Mouse (Mus musculus) testis, postnatal 14 days (tissue): ENCODE measurements around the gene Ube2h.
A peak's percentile ranks its signal among the peaks of the same experiment; 100 is the strongest.
"Not testable (repeated sequence)": the region's sequence is repeated elsewhere in the genome, so short reads cannot be mapped to it uniquely, and the experiment has no call there.

Experiments
- DNase-seq: peaks from one replicate; pipeline ENCODE4 v3.0.0; 2021; ENCODE audit warnings: low spot score

Gene Ube2h

DNA sequence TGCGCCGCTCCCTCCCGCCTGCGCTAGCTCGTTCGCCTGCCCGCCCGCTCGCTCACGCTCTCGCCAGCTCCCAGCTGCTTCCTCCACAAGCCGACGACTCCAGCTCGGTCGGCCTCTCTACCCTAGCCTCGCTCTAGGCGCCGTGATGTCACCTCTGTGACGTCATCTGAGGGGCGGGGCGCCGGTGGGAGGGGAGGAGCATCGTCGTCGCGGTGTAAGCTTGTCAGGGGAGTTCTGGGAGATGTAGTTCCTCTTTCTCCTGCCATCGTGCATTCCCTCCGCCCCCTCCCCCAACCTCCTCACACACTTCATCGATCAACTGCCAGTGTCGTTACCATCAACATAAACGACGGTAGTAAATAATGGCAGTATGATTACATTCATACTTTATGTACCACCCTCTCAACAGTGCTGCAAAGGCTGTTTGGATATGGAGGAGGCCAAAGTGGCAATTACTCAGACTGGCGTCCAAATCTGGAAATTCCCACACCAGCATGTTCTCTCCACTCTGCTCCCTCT, at the start of gene Ube2h:
Gene Ube2h (minus strand): TSS at position 141 of the 519 bp plus-strand sequence.
- peak; percentile 99 for DNase-seq

- DNase-seq: peak; percentile 73
Measured at GRCm38 (mm10) chr6:30353661-30354060, 49.3 kb upstream of the Ube2h start.

DNA sequence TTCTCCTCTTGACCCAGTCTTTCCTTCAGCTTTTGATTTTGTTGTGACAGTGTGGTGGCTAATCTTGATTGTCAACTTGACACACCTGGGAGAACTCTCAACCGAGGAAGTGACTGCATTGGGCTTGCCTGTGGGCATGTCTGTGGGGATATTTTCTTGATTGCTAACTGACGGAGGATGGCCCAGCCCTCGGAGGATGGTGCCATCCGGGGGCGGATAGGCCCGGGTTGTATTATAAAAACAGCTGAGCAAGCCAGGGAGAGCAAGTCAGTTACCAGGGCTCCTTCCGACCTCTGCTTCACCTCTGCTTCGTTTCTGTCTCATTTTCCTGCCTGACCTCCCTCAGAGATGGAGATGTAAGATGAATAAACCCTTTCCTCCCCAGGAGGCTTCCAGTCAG, 48.4 kb upstream of the Ube2h start:
- DNase-seq: no peak

- peak; percentile 49 for DNase-seq
Measured at GRCm38 (mm10) chr6:30351290-30351689, 47.0 kb upstream of the Ube2h start.

DNA sequence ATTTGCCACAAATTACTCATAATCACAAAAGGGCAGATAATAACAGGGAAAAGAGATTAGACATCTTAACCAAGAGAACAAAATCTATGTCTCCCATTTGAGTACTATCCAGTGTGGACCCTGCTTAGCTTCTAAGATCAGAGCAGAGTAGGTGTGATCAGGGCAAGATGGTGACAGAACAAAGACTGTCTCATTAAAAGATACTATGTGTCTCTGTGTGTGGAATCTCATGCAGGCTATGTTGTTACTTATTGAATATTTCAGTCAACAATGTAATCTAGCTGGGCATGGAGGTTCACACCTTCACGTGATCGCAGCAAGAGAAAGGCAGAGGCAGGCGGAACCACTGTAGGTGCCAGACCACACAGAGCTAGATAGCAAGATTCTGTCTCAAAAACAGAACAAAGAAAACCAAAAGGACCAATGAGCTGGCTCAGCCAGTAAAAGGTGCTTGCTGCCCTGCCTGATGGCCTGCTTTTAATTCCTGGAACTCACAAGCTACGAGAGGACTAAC, 43.0 kb upstream of the Ube2h start:
- DNase-seq: peak; percentile 63

DNA sequence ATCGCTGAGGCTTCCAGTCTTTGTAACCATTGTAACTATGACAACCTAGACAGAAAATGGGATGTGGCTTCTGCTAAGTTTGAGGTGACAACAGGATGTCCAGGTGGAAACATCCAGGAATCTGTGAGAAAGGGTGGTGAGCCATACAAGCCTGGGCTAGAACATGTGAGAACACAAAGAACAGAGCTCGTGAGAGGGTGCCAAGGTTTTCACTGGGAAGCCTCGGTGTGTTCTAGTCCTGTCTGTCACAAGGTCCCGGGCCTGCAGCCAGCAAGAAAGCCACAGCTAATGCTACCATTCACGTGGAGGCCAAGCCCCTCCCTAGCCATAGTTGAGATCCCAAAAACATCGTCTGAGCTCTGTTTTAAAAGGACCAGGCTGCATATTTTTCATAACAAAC, 42.4 kb upstream of the Ube2h start:
- DNase-seq: peak; percentile 53

DNA sequence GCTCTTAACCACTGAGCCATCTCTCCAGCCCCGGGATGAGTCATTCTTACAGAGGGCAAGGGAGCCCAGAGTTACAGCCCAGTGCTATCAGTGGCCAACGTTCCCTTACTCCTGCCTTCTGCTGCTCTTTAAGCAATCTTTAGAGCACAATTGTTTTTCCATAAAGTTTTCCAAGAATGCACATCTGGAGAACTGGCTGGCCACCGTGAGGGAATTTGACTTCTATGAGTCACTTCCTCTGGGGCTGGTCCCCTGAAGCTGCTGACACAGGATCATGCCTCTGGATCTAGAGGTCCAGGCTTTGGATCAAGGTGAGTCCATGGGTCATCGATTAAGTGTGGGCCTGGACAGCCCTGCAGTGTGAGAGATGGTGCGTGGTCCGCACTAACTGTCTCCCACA, 39.7 kb upstream of the Ube2h start:
- no peak for DNase-seq

DNA sequence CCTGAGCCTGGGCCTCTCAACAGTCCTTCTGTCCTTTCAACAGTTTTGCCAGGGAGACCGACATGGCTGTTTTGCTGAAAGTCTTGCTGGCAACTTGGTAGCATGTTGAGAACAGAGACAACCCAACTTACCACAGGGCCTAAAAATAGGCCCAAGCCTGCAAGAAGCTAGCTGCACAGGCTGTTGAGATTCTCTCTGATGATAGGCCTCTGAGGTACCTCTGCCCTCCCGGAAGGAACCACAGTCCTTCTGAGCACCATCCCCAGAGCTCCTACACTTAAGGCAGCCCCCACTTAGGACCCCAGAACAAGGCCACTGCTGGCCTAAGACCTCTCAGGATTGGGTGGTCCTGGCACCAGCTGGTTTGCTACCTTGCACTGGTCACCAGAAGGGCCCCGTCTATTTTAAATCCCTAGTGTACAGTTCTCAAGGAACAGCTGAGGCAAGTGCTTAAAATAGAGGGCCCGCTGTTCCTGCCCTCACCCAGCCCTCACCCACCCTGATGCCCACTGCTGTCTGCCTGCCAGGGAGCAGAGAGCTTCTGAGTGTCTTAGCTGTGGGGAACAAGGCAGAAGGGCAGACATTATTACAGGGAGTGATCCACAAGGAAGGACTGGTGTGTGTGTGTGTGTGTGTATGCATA, 36.0 kb upstream of the Ube2h start:
- DNase-seq: no peak

DNA sequence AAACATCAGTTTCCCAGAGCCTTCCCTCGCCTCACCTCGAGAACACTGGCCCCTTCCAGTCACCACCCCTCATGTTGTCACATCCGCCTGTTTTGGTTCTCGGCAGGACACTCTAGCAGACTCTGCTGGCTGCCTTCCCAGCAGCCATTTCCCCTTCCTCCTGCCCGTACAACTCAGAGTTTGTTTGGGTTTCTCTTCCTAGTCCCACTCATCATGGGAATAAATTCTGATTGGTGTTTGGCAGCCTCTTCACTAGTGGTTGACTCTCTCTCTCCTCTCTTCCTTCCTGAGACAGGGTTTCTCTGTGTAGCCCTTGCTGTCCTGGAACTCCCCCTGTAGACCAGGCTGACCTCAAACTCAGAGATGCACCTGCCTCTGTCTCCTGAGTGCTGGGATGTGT, 32.6 kb upstream of the Ube2h start:
- DNase-seq: no peak

DNA sequence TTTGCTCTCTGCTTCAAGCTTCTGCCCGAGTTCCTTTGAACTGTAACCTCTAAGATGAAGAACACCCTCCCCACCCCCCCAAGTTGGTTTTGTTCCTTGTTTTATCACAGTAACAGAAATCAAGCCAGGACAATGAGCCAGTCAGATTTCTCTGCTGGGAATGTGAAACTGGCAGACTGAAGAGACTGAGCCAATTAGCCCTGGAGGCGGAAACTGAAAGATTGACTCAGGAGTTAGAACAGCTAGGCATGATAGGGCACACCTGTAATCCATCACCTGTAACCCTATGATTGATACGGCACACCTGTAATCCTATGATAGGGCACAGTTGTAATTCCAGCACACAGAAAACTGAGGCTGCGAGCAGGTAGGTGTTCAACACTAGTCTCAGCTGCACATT, 27.9 kb upstream of the Ube2h start:
- no peak for DNase-seq

- DNase-seq: peak; percentile 60
Measured at GRCm38 (mm10) chr6:30330706-30331105, 26.4 kb upstream of the Ube2h start.

GRCm38 (mm10) chr6:30325932-30326501, 21.7 kb upstream of the Ube2h start:
- DNase-seq: no peak

- no peak for DNase-seq
Measured at GRCm38 (mm10) chr6:30321002-30321401, 16.7 kb upstream of the Ube2h start.

DNA sequence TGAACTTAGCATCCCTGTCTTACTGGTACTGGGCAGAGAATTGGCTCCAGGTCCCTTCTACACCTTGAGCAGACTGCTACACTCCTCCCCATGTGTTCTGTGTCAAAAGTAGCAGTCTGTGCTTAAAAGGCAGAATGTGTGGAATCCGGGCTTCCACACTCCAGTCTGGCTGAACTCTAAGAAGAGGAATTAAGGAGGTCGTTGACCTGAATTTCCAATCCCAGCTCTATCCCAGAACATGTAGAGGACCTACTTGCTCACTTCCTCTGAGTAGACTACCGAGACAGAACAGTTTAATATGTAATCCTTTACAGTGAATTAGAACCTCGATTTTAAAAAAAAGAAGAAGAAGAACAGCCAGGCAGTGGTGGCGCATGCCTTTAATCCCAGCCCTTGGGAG, 14.9 kb upstream of the Ube2h start:
- DNase-seq: no peak

GRCm38 (mm10) chr6:30312006-30312405, 7.7 kb upstream of the Ube2h start:
- DNase-seq: no peak

GRCm38 (mm10) chr6:30308751-30309150, 4.4 kb upstream of the Ube2h start:
- no peak for DNase-seq

DNA sequence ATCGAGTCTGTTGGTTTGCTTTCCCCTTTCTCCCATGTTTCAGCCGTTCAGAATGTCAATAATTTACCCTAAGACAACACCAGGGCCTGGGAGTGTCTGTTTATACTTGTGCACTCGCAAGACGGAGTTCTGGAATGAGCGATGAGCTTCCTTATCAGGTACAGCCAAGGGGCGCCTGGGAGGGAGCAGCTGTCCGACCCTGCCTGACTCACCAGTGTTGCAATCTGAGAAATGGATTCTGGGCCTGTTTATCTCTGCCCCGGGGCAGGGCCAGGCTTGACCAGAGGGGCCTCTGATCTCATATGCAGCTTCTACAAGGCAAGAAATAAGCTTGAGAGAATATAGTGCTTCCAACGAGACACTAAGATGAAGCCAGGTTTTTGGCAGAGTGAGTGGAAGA, 3.4 kb upstream of the Ube2h start:
- DNase-seq: peak; percentile 16

GRCm38 (mm10) chr6:30303771-30304398, 454 bp downstream of the Ube2h start:
- DNase-seq: not testable (repeated sequence)

DNA sequence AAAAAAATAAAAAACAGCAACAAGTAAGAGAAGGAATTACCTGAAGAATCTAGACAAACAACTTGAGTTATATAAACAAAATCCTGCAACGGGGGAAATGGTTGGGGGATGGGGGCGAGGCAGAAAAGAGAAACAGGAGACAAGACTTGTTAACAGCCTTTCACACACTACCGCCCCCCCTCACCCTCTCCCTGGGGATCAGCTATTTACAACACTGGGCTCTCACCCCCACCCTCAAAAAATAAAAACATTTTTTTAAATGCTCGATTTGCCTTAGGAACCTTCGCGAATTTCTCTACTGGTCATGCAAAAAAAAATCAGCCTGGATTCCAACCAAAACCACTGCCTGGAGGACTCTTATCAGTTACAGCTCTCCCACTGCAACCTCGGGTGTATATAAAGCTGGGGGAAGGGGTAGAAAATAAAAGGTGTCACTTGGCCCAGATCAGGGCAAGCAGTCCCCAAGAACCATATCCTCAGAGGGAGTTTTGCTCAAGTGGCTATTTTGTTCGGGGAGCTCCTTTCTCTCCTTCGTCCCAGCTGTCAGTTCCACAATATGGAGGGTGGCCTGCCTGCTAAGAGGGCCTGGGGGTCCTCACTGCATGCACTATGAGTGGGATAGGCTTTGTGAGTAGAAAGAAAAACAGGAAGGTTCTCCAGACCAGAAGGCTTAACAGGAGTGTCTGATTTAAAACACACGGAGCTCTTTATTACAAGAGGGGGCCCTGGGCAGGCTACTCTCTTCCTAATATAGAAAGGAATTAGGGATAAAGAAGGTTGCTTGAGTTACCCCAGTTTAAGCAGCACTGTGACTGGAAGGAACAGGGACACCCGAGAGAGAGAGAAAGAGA, 1.3 kb downstream of the Ube2h start:
- DNase-seq: peak; percentile 30

GRCm38 (mm10) chr6:30302156-30302555, 2.2 kb downstream of the Ube2h start:
- DNase-seq: no peak

GRCm38 (mm10) chr6:30300901-30301300, 3.4 kb downstream of the Ube2h start:
- no peak for DNase-seq

DNA sequence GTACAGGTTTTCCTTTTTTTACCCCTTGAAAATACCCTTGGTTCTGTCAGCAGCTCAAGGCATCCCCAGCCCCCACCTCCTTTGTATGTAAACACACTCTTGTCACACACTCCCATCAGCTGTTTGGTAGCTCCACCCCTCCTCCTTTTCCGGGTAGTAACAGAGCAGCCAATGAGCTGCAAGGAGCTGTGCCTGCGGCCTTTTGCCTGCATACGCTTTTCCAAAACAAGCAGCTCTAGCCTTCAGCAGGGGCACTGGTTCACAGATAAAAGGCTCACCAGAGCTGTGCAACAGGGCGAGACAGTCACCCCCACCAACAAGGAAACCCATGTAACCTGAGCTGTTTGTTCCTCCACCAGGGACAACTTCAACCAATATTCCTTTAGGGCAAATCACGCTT, 4.0 kb downstream of the Ube2h start:
- DNase-seq: peak; percentile 82
